Mouse (Mus musculus): ENCODE results near the gene 2610008E11Rik. TPM values are rescaled to one million over a fixed set of nuclear protein-coding genes. Genes with fewer than 3 reads are reported as not detected.

2610008E11Rik gene
- total RNA-seq (2023) = 21.3 TPM

DNA sequence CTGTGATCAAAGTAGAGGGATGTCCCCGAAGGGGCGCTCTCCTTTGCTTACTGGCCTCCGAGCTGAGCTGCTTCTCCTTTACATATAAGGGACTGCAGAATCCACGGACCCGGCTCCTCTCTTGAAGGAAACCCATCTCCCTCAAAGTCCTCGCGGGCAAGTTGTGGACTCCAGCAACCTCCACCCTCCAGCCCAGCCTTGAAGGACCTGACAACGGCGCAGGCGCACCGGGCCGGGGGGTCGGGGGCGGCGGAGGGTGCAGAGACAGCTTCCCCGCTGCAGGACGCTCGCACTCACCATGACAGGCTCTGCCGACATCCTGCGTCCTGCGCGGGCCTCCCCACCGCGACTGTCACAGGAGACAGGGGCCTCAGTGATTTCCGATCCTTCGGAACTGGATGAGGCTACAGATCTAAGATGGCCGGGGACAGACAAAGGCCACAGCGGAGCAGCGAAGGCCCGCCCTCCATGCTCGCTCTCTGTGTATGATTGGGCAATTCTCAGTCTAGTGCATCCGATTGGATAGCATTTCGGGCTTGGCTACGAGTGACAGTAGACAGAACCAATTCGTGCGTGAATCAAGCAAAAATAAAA, at the start of gene 2610008E11Rik:
Gene 2610008E11Rik (minus strand): TSS at position 440 of the 594 bp plus-strand sequence.

DNA sequence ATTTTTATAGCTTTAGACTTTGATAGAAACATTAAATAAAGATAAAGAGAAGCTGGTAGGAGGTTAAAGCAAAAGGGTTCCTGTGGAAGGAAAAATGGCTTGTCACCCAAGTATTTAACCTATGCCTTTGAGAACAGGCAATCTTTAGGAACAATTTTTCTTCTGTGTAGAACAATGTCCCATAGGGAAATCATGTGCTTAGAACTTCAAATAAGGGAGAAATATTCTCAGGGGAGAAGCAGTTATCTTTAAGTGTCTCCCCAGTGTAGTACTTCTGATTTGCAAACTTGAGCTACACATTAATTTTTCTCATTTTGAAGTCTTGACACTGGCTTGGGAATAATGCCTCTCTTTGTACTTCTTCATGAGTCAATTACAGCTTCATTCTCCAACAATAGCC, 69.0 kb downstream of the 2610008E11Rik start, which contains the start of gene Olfr57:
Gene Olfr57 (plus strand): TSS at position 301 of the 400 bp plus-strand sequence.

Other genes starting within 250 kb of the 2610008E11Rik start
- gene Olfr1356, start 245.4 kb downstream of the 2610008E11Rik start, total RNA-seq (2023) = not detected
- not detected for gene Olfr1355, start 222.1 kb downstream of the 2610008E11Rik start, total RNA-seq (2023)
- not detected for gene Olfr1354, start 184.4 kb downstream of the 2610008E11Rik start, total RNA-seq (2023)
- not detected for gene Olfr8, start 147.0 kb downstream of the 2610008E11Rik start, total RNA-seq (2023)
- not detected for gene Olfr1353, start 134.3 kb downstream of the 2610008E11Rik start, total RNA-seq (2023)
- not detected for gene Olfr1352, start 116.5 kb downstream of the 2610008E11Rik start, total RNA-seq (2023)
- gene Olfr1351, start 85.1 kb downstream of the 2610008E11Rik start, total RNA-seq (2023) = not detected
- not detected for gene Olfr57, start 68.9 kb downstream of the 2610008E11Rik start, total RNA-seq (2023)
- gene Vmn2r80, start 51.2 kb upstream of the 2610008E11Rik start, total RNA-seq (2023) = not detected
- not detected for gene Vmn2r81, start 150.1 kb upstream of the 2610008E11Rik start, total RNA-seq (2023)